Mouse (Mus musculus): ENCODE measurements at regions not wholly inside any gene's neighbourhood (a gene's known extent, or its start where the extent isn't known, plus 50 kb on each side); places are given as distances from the start of the nearest gene placed in this dataset.

DNA sequence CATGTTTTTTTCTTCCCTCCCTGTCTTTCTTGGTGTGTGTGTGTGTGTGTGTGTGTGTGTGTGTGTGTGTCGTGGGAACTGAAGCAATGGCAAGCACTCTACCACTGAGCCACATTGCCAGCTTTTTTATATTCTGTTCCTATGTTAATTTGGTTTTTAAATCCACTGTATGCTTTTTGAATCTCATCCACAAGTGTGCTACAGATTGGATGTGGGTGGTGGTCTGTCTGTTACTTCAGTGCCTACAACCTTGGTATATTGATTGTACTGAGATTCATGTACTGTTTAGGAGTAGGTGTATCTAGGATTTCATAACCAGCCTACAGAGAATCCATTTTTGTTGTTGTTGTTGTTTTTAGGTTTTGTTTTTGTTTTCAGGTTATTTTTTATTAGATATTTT is 170.8 kb upstream of the Nrxn3 start:
- TF ChIP-seq CTCF (IDR thresholded peaks at IDR 0.05; ENCODE audit: low read depth, low read length): no peak
- no peak for TF ChIP-seq POLR2A (IDR thresholded peaks at IDR 0.05; ENCODE audit: extremely low read depth, insufficient read depth, low read length)

Measured in liver, adult 2 months (tissue).